Mouse (Mus musculus): ENCODE measurements around the gene P2ry14. TPM values are rescaled to one million over a fixed set of nuclear protein-coding genes. Genes with fewer than 3 reads are reported as not detected.

P2ry14 gene
- polyA plus RNA-seq, 1 experiment, result 0.62 TPM

- Histone ChIP-seq H3K4me3 (replicated peaks) (no peak overlapping the region), H3K4me1 (peaks cover 88% of the 10 kb centered on the region), H3K36me3 (replicated peaks; ENCODE audit: low read length) (peaks cover 85% of the 10 kb centered on the region), H3K27me3 (replicated peaks) (no peaks in the 10 kb centered on the region), H3K9me3 (no peaks in the 10 kb centered on the region)
- no peak for TF ChIP-seq FLI1 (IDR thresholded peaks at IDR 0.05; ENCODE audit: low read length)
Measured at GRCm38 (mm10) chr3:59131966-59132365, 21.5 kb downstream of the P2ry14 start.

GRCm38 (mm10) chr3:59131081-59131480, 22.3 kb downstream of the P2ry14 start:
- peaks cover 79% of the 10 kb centered on the region for H3K36me3 ChIP-seq (replicated peaks; ENCODE audit: low read length)
- H3K27me3 ChIP-seq (replicated peaks), result no peaks in the 10 kb centered on the region
- peaks cover 84% of the 10 kb centered on the region for H3K4me1 ChIP-seq
- no peaks in the 10 kb centered on the region for H3K9me3 ChIP-seq
- H3K4me3 ChIP-seq (replicated peaks), result no peak overlapping the region
- TF ChIP-seq GATA1 (IDR thresholded peaks at IDR 0.05; ENCODE audit: borderline replicate concordance, low read length) (no peak), FLI1 (IDR thresholded peaks at IDR 0.05; ENCODE audit: low read length) (no peak)

DNA sequence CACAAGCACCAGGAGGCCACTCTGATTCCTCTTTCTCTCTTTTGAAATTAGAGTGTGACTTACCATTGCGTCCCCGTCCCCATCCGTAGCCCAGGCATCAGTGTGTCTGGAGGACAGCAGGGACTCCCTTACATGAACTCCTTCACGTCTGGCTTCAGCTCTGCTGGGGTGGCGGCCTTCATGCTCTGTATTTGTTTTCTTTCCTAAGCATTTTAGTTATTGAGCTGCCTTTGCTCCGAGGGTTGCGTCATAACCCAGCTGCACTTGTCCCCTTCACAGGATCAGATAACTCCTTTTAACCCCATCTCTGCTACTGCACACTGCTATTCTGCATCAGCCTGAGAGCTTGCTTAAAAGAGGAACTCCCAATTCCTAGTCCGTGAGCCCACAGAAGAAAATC, 23.0 kb downstream of the P2ry14 start:
- H3K36me3 ChIP-seq (replicated peaks; ENCODE audit: low read length), result peaks cover 79% of the 10 kb centered on the region
- peak overlapping the region; percentile 86 for H3K4me3 ChIP-seq (replicated peaks)
- H3K27me3 ChIP-seq (replicated peaks), result no peaks in the 10 kb centered on the region
- TF ChIP-seq FLI1 (IDR thresholded peaks at IDR 0.05; ENCODE audit: low read length) (no peak), GATA1 (IDR thresholded peaks at IDR 0.05; ENCODE audit: borderline replicate concordance, low read length) (no peak)
- no peaks in the 10 kb centered on the region for H3K9me3 ChIP-seq
- H3K4me1 ChIP-seq, result peaks cover 84% of the 10 kb centered on the region

GRCm38 (mm10) chr3:59129547-59129946, 23.9 kb downstream of the P2ry14 start:
- Histone ChIP-seq H3K27me3 (replicated peaks) (no peaks in the 10 kb centered on the region), H3K4me3 (replicated peaks) (no peak overlapping the region), H3K4me1 (peaks cover 88% of the 10 kb centered on the region), H3K36me3 (replicated peaks; ENCODE audit: low read length) (peaks cover 80% of the 10 kb centered on the region), H3K9me3 (no peaks in the 10 kb centered on the region)
- TF ChIP-seq GATA1 (IDR thresholded peaks at IDR 0.05; ENCODE audit: borderline replicate concordance, low read length) (no peak), FLI1 (IDR thresholded peaks at IDR 0.05; ENCODE audit: low read length) (no peak)

GRCm38 (mm10) chr3:59128681-59129080, 24.7 kb downstream of the P2ry14 start:
- H3K27me3 ChIP-seq (replicated peaks), result no peaks in the 10 kb centered on the region
- no peaks in the 10 kb centered on the region for H3K9me3 ChIP-seq
- peak overlapping the region; percentile 23 for H3K4me3 ChIP-seq (replicated peaks)
- peaks cover 88% of the 10 kb centered on the region for H3K4me1 ChIP-seq
- H3K36me3 ChIP-seq (replicated peaks; ENCODE audit: low read length), result peaks cover 80% of the 10 kb centered on the region
- no peak for TF ChIP-seq FLI1 (IDR thresholded peaks at IDR 0.05; ENCODE audit: low read length)
- no peak for TF ChIP-seq GATA1 (IDR thresholded peaks at IDR 0.05; ENCODE audit: borderline replicate concordance, low read length)

DNA sequence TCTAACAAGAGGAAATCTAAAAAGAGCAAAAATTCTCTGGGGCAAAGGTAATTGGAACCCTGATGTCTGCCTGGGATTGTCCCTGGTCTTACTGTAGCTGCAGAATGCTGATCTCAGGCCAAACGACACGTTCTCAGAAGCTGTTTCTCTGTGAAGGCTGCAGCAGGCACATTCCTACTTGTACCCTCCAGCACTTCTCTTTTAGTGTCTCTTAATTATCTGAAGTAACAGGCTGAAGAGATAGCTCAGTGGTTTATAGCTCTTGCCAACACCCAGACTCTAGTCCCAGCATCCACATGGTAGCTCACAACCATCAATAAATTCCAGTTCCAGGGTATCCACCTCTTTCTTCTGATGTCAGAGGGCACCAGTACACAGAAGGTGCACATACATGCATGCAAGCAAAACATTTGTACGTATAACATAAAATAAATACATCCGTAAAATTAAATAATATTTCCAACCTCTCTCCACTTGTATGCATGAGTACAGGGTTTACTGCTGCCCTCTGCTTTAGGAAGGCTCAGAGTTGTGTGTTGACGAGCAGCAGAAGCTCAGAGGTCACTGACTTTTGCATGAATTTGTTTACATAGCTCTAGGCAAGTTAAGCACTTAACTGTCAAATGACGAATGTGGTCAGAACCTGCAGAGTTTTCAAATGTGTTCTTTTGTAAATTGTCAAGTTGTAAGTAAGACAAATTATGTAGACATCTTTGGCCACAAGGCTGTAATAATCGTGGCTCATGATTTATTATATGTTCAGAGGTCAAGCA, 27.4 kb downstream of the P2ry14 start:
- H3K4me1 ChIP-seq, result peaks cover 83% of the 10 kb centered on the region
- no peaks in the 10 kb centered on the region for H3K9me3 ChIP-seq
- no peaks in the 10 kb centered on the region for H3K27me3 ChIP-seq (replicated peaks)
- TF ChIP-seq FLI1 (IDR thresholded peaks at IDR 0.05; ENCODE audit: low read length), result no peak
- no peak for TF ChIP-seq GATA1 (IDR thresholded peaks at IDR 0.05; ENCODE audit: borderline replicate concordance, low read length)
- H3K36me3 ChIP-seq (replicated peaks; ENCODE audit: low read length), result peaks cover 89% of the 10 kb centered on the region
- H3K4me3 ChIP-seq (replicated peaks), result no peak overlapping the region

GRCm38 (mm10) chr3:59125022-59125421, 28.4 kb downstream of the P2ry14 start:
- TF ChIP-seq FLI1 (IDR thresholded peaks at IDR 0.05; ENCODE audit: low read length), result no peak
- no peak for TF ChIP-seq GATA1 (IDR thresholded peaks at IDR 0.05; ENCODE audit: borderline replicate concordance, low read length)
- Histone ChIP-seq H3K9me3 (no peaks in the 10 kb centered on the region), H3K36me3 (replicated peaks; ENCODE audit: low read length) (peaks cover 85% of the 10 kb centered on the region), H3K4me1 (peaks cover 84% of the 10 kb centered on the region), H3K4me3 (replicated peaks) (peak overlapping the region; percentile 72), H3K27me3 (replicated peaks) (no peaks in the 10 kb centered on the region)

GRCm38 (mm10) chr3:59121780-59122449, 31.5 kb downstream of the P2ry14 start:
- Histone ChIP-seq H3K27me3 (replicated peaks) (no peaks in the 10 kb centered on the region), H3K36me3 (replicated peaks; ENCODE audit: low read length) (peaks cover 76% of the 10 kb centered on the region), H3K4me1 (peaks cover 89% of the 10 kb centered on the region), H3K4me3 (replicated peaks) (no peak overlapping the region), H3K9me3 (no peaks in the 10 kb centered on the region)
- TF ChIP-seq GATA1 (IDR thresholded peaks at IDR 0.05; ENCODE audit: borderline replicate concordance, low read length) (no peak), FLI1 (IDR thresholded peaks at IDR 0.05; ENCODE audit: low read length) (no peak)

- Histone ChIP-seq H3K9me3 (no peaks in the 10 kb centered on the region), H3K36me3 (replicated peaks; ENCODE audit: low read length) (peaks cover 82% of the 10 kb centered on the region), H3K27me3 (replicated peaks) (no peaks in the 10 kb centered on the region), H3K4me3 (replicated peaks) (no peak overlapping the region), H3K4me1 (peaks cover 95% of the 10 kb centered on the region)
- TF ChIP-seq FLI1 (IDR thresholded peaks at IDR 0.05; ENCODE audit: low read length), result no peak
- no peak for TF ChIP-seq GATA1 (IDR thresholded peaks at IDR 0.05; ENCODE audit: borderline replicate concordance, low read length)
Measured at GRCm38 (mm10) chr3:59121067-59121730, 32.2 kb downstream of the P2ry14 start.
